8 mouse cellular contexts compared by ENCODE assay signal in genomic region chr9:64232257-64232957, GRCm38 (mm10). TPM values are rescaled to one million over a fixed set of nuclear protein-coding genes. Genes with fewer than 3 reads are reported as not detected.
DNase-seq lines count a peak whose midpoint lies in the region; ATAC-seq and TF ChIP-seq lines count a peak whose summit lies in the region.

No protein-coding gene starts in this region.

- peak overlapping the region; percentile 11; the same call in 1 of the 2 replicates for H3K4me2 ChIP-seq in lung, embryonic 15.5 days
- no peak overlapping the region for H3K4me2 ChIP-seq in forebrain, embryonic 12.5 days
- no peak overlapping the region for H3K4me2 ChIP-seq in hindbrain, embryonic 11.5 days (replicated peaks; ENCODE audit: low read depth, low read length)

- DNase-seq in lung, adult 2 months = no peak
- DNase-seq in hindbrain, embryonic 11.5 days (ENCODE audit: low spot score) = peak; percentile 36
- DNase-seq in lung, postnatal 36 days = peak; percentile 43
- DNase-seq in ovary, postnatal 36 days (ENCODE audit: low spot score) = no peak
- DNase-seq in cerebellum, adult 18-20 months = no peak

- no peak for TF ChIP-seq POLR2A in lung, adult 2 months (IDR thresholded peaks at IDR 0.05; ENCODE audit: borderline replicate concordance, extremely low read depth, low read depth, low read length)

- H3K4me3 ChIP-seq in lung, embryonic 15.5 days = no peak overlapping the region
- H3K4me3 ChIP-seq in lung, adult 2 months (replicated peaks; ENCODE audit: extremely low read depth, low read depth, low read length) = no peak overlapping the region
- H3K4me3 ChIP-seq in forebrain, embryonic 12.5 days (replicated peaks) = no peak overlapping the region
- no peak overlapping the region for H3K4me3 ChIP-seq in hindbrain, embryonic 11.5 days (ENCODE audit: low read depth, low read length)

- no peaks in the 10 kb centered on the region for H3K36me3 ChIP-seq in lung, embryonic 15.5 days
- H3K36me3 ChIP-seq in forebrain, embryonic 12.5 days (replicated peaks) = no peaks in the 10 kb centered on the region
- H3K36me3 ChIP-seq in hindbrain, embryonic 11.5 days (ENCODE audit: control insufficient read depth, insufficient read depth, low read length) = no peaks in the 10 kb centered on the region

- ATAC-seq in lung, embryonic 15.5 days (ENCODE audit: borderline replicate concordance, extremely low read depth, low FRiP score, low TSS enrichment) = peak; percentile 75; the same call in 1 of the 2 replicates
- no peak for ATAC-seq in forebrain, embryonic 12.5 days (ENCODE audit: low FRiP score)
- no peak for ATAC-seq in hindbrain, embryonic 11.5 days (ENCODE audit: low FRiP score)
- no peak for ATAC-seq in granulocyte monocyte progenitor cell, adult 5-6 weeks (replicated peaks; ENCODE audit: poor library complexity, severe bottlenecking)

- TF ChIP-seq CTCF in lung, adult 2 months (IDR thresholded peaks at IDR 0.05; ENCODE audit: insufficient read depth, low read length) = no peak

- peaks cover 41% of the 10 kb centered on the region for H3K4me1 ChIP-seq in lung, embryonic 15.5 days
- peaks cover 15% of the 10 kb centered on the region; the same call in 1 of the 2 replicates for H3K4me1 ChIP-seq in lung, adult 2 months (ENCODE audit: control insufficient read depth, insufficient read depth, low read length)
- H3K4me1 ChIP-seq in forebrain, embryonic 12.5 days = peaks cover 26% of the 10 kb centered on the region
- no peaks in the 10 kb centered on the region; the same call in 1 of the 2 replicates for H3K4me1 ChIP-seq in hindbrain, embryonic 11.5 days (replicated peaks; ENCODE audit: control insufficient read depth, insufficient read depth, low read length)

- no peaks in the 10 kb centered on the region for H3K27me3 ChIP-seq in lung, embryonic 15.5 days
- no peaks in the 10 kb centered on the region for H3K27me3 ChIP-seq in forebrain, embryonic 12.5 days
- no peaks in the 10 kb centered on the region for H3K27me3 ChIP-seq in hindbrain, embryonic 11.5 days (ENCODE audit: control insufficient read depth, insufficient read depth, low read length)

- H3K27ac ChIP-seq in lung, embryonic 15.5 days = peak overlapping the region; percentile 73
- peak overlapping the region; percentile 63; the same call in 1 of the 2 replicates for H3K27ac ChIP-seq in forebrain, embryonic 12.5 days
- H3K27ac ChIP-seq in hindbrain, embryonic 11.5 days (ENCODE audit: low read depth, low read length) = peak overlapping the region; percentile 62

- no peaks in the 10 kb centered on the region for H3K9me3 ChIP-seq in lung, embryonic 15.5 days
- H3K9me3 ChIP-seq in forebrain, embryonic 12.5 days = no peaks in the 10 kb centered on the region
- no peaks in the 10 kb centered on the region for H3K9me3 ChIP-seq in hindbrain, embryonic 11.5 days (ENCODE audit: control insufficient read depth, low read length)

- H3K9ac ChIP-seq in lung, embryonic 15.5 days = no peak overlapping the region
- no peak overlapping the region for H3K9ac ChIP-seq in forebrain, embryonic 12.5 days
- H3K9ac ChIP-seq in hindbrain, embryonic 11.5 days (ENCODE audit: low read depth, low read length) = no peak overlapping the region

- WGBS in lung, embryonic 15.5 days = 30% methylated on average over 9 of the region's 9 CpGs
- WGBS in lung, adult 2 months = 43% methylated on average over 9 of the region's 9 CpGs
- WGBS in forebrain, embryonic 12.5 days = 51% methylated on average over 9 of the region's 9 CpGs
- 71% methylated on average over 9 of the region's 9 CpGs for WGBS in hindbrain, embryonic 11.5 days

RNA-seq across cellular contexts. Expression of gene Uchl4, which starts 2.6 kb away (rescaled TPM):
- polyA plus RNA-seq in lung, embryonic 15.5 days (2015; fragmentation: Nextera tagmentation; extraction: Ambion mirVana) = 1.1 and 2.4 TPM in 2 replicates
- not detected in 2 replicates for polyA plus RNA-seq in lung, adult 2 months (2012; rRNA removed)
- 1.7 and 3.5 TPM in 2 replicates for polyA plus RNA-seq in forebrain, embryonic 12.5 days (2016; fragmentation: Nextera tagmentation; extraction: Ambion mirVana)
- polyA plus RNA-seq in hindbrain, embryonic 11.5 days (2014; fragmentation: Nextera tagmentation; extraction: Ambion mirVana) = 4.0 and 5.2 TPM in 2 replicates
- 1.6 TPM in 1 of 2 replicates, not detected in the other for total RNA-seq in granulocyte monocyte progenitor cell, adult 5-6 weeks (2014; fragmentation: Nextera tagmentation)
- total RNA-seq in granulocyte monocyte progenitor cell, adult 5-6 weeks (2017) = 0.67 and 1.3 TPM in 2 replicates

RNA-seq across cellular contexts. Expression of gene Map2k1, which starts 21.0 kb away (rescaled TPM):
- 69.9 and 70.3 TPM in 2 replicates for polyA plus RNA-seq in lung, embryonic 15.5 days (2015; fragmentation: Nextera tagmentation; extraction: Ambion mirVana)
- 35.0 and 50.8 TPM in 2 replicates for polyA plus RNA-seq in lung, adult 2 months (2012; rRNA removed)
- polyA plus RNA-seq in forebrain, embryonic 12.5 days (2016; fragmentation: Nextera tagmentation; extraction: Ambion mirVana) = 55.5 and 56.0 TPM in 2 replicates
- 71.8 and 79.1 TPM in 2 replicates for polyA plus RNA-seq in hindbrain, embryonic 11.5 days (2014; fragmentation: Nextera tagmentation; extraction: Ambion mirVana)
- 24.8 and 45.6 TPM in 2 replicates for total RNA-seq in granulocyte monocyte progenitor cell, adult 5-6 weeks (2014; fragmentation: Nextera tagmentation)
- 55.0 and 56.5 TPM in 2 replicates for total RNA-seq in granulocyte monocyte progenitor cell, adult 5-6 weeks (2017)

RNA-seq across cellular contexts. Expression of gene Tipin, which starts 49.0 kb away (rescaled TPM):
- polyA plus RNA-seq in lung, embryonic 15.5 days (2015; fragmentation: Nextera tagmentation; extraction: Ambion mirVana) = 238 and 250 TPM in 2 replicates
- polyA plus RNA-seq in lung, adult 2 months (2012; rRNA removed) = 2.5 and 4.9 TPM in 2 replicates
- polyA plus RNA-seq in forebrain, embryonic 12.5 days (2016; fragmentation: Nextera tagmentation; extraction: Ambion mirVana) = 252 and 254 TPM in 2 replicates
- 226 and 233 TPM in 2 replicates for polyA plus RNA-seq in hindbrain, embryonic 11.5 days (2014; fragmentation: Nextera tagmentation; extraction: Ambion mirVana)
- 233 and 243 TPM in 2 replicates for total RNA-seq in granulocyte monocyte progenitor cell, adult 5-6 weeks (2014; fragmentation: Nextera tagmentation)
- total RNA-seq in granulocyte monocyte progenitor cell, adult 5-6 weeks (2017) = 318 and 327 TPM in 2 replicates

RNA-seq across cellular contexts. Expression of gene Snapc5, which starts 53.3 kb away (rescaled TPM):
- polyA plus RNA-seq in lung, embryonic 15.5 days (2015; fragmentation: Nextera tagmentation; extraction: Ambion mirVana) = 30.6 and 32.8 TPM in 2 replicates
- 7.6 and 11.9 TPM in 2 replicates for polyA plus RNA-seq in lung, adult 2 months (2012; rRNA removed)
- polyA plus RNA-seq in forebrain, embryonic 12.5 days (2016; fragmentation: Nextera tagmentation; extraction: Ambion mirVana) = 35.1 and 35.9 TPM in 2 replicates
- polyA plus RNA-seq in hindbrain, embryonic 11.5 days (2014; fragmentation: Nextera tagmentation; extraction: Ambion mirVana) = 33.4 and 37.4 TPM in 2 replicates
- 27.6 and 29.8 TPM in 2 replicates for total RNA-seq in granulocyte monocyte progenitor cell, adult 5-6 weeks (2014; fragmentation: Nextera tagmentation)
- total RNA-seq in granulocyte monocyte progenitor cell, adult 5-6 weeks (2017) = 43.3 and 52.1 TPM in 2 replicates

RNA-seq across cellular contexts. Expression of gene Rpl4, which starts 59.2 kb away (rescaled TPM):
- polyA plus RNA-seq in lung, embryonic 15.5 days (2015; fragmentation: Nextera tagmentation; extraction: Ambion mirVana) = 1,133 and 1,159 TPM in 2 replicates
- polyA plus RNA-seq in lung, adult 2 months (2012; rRNA removed) = 232 and 320 TPM in 2 replicates
- 883 and 905 TPM in 2 replicates for polyA plus RNA-seq in forebrain, embryonic 12.5 days (2016; fragmentation: Nextera tagmentation; extraction: Ambion mirVana)
- polyA plus RNA-seq in hindbrain, embryonic 11.5 days (2014; fragmentation: Nextera tagmentation; extraction: Ambion mirVana) = 1,100 and 1,121 TPM in 2 replicates
- total RNA-seq in granulocyte monocyte progenitor cell, adult 5-6 weeks (2014; fragmentation: Nextera tagmentation) = 3,177 and 3,393 TPM in 2 replicates
- total RNA-seq in granulocyte monocyte progenitor cell, adult 5-6 weeks (2017) = 3,068 and 3,220 TPM in 2 replicates

Comparison
In these comparisons a context has a peak if more than half of its experiments do, and no peak if none do; other contexts are left out.
1. DNase-seq: peak in hindbrain, embryonic 11.5 days (single experiment) and lung, postnatal 36 days (single experiment); none in lung, adult 2 months (single experiment), ovary, postnatal 36 days (single experiment) and cerebellum, adult 18-20 months (0 of 2).
2. RNA of gene Tipin, which starts 49.0 kb away (polyA plus RNA-seq): 252 to 254 TPM in forebrain, embryonic 12.5 days, 238 to 250 TPM in lung, embryonic 15.5 days and 226 to 233 TPM in hindbrain, embryonic 11.5 days; 2.5 to 4.9 TPM in lung, adult 2 months; every median in the first group is over 10 times any median in the second.
3. Peak in every context shown above with its lines, with median percentiles within 50 percentile points of each other: H3K27ac ChIP-seq.